Mouse (Mus musculus) heart, postnatal 0 days (tissue): ENCODE measurements around the gene Hectd1.

Experiments used
- CTCF ChIP-seq: IDR thresholded peaks from 2 replicates; pipeline ENCODE4 v1.5.1; 2016; ENCODE audit warnings: antibody characterized with exemption, control low read depth, low read depth
- EP300 ChIP-seq: IDR thresholded peaks from 2 replicates; pipeline ENCODE4 v1.6.1; 2016; ENCODE audit warnings: antibody characterized with exemption, low read depth

DNA sequence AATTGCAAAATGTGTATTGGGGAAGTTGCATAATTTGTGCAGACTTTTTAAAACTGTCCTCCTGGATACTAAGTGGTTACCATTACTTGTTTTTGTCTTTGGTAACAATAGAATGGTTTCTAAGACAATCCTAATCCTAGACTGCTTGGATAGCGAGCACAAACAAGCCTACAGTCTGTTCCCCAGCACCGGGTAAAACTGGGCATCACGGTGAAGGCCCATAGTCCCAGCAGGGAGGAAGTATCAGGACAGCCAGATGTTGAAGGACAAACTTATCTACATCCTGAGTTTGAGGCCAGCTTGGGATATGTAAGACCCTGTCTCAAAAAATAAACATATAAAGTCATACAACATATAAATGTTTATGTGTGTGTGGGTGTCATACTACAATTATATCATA is 5.9 kb upstream of the Hectd1 start:
- TF ChIP-seq CTCF (no peak), EP300 (no peak)
